Mouse (Mus musculus): ENCODE measurements around the gene Cyp27a1. TPM values are rescaled to one million over a fixed set of nuclear protein-coding genes. Genes with fewer than 3 reads are reported as not detected.

Cyp27a1 gene
- 0.91 and 1.6 TPM in 2 replicates for polyA plus RNA-seq (2015; fragmentation: Nextera tagmentation; extraction: Ambion mirVana)

DNA sequence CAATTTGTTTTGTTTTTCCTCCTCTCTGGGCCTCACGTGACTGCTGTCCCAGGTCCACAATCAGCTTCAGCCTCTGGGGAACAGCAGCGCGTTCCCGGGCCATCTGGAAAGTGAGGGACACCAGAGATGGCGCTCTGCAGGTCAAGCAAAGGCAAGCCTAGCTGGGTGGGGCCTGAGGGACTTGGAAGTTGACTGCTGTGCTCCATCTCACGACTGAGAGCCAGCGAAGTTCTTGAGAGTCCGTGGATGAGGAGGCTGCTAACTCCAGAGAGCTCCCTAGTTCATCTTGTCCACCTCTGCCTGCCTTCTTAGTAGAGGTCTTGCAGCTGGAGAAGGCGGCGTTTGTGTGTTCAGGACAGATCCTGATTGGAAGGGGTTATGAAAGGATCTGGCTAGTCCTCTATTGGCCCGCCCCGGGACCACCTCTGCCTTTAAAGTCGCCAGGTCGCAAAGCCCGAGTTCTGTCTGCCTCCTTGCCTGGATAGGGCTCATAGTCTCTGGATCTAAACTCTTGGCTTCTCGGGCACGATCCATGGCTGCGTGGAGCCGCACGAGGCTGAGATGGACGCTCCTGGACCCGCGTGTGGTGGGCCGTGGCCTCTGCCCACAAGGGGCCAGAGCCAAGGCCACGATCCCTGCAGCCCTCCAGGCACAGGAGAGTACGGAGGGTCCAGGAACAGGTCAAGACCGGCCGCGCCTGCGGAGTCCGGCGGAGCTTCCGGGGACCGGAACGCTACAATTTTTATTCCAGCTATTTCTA is at the start of gene Cyp27a1:
Gene Cyp27a1, plus strand, starts transcription at position 476 of the 760 bp plus-strand sequence.
- H3K9ac ChIP-seq (replicated peaks), result peak within 1 kb of the TSS; percentile 39
- no peaks in the 10 kb centered on the region for H3K9me3 ChIP-seq
- peaks cover 12% of the 10 kb centered on the region for H3K4me1 ChIP-seq
- H3K4me2 ChIP-seq (replicated peaks), result peak within 1 kb of the TSS; percentile 64
- WGBS, result 5% methylated on average over 35 of the region's 35 CpGs
- no peak within 1 kb of the TSS for H3K27ac ChIP-seq (replicated peaks)
- H3K36me3 ChIP-seq, result no peaks in the 10 kb centered on the region
- H3K4me3 ChIP-seq, result peak within 1 kb of the TSS; percentile 37
- no peak for ATAC-seq (replicated peaks)
- H3K27me3 ChIP-seq, result peaks cover 18% of the 10 kb centered on the region; the same call in 1 of the 2 replicates

GRCm38 (mm10) chr1:74665153-74665552 is 48.2 kb upstream of the Cyp27a1 start:
- Histone ChIP-seq H3K27me3 (no peaks in the 10 kb centered on the region), H3K27ac (replicated peaks) (no peak overlapping the region), H3K36me3 (no peaks in the 10 kb centered on the region), H3K4me3 (no peak overlapping the region), H3K9ac (replicated peaks) (no peak overlapping the region), H3K4me1 (peaks cover 27% of the 10 kb centered on the region), H3K9me3 (no peaks in the 10 kb centered on the region), H3K4me2 (replicated peaks) (no peak overlapping the region)
- ATAC-seq (replicated peaks), result no peak
- 65% methylated on average over 6 of the region's 6 CpGs for WGBS

- no peak overlapping the region for H3K4me3 ChIP-seq
- no peaks in the 10 kb centered on the region for H3K9me3 ChIP-seq
- no peak overlapping the region for H3K27ac ChIP-seq (replicated peaks)
- H3K4me2 ChIP-seq (replicated peaks), result no peak overlapping the region
- H3K4me1 ChIP-seq, result peaks cover 12% of the 10 kb centered on the region
- 91% methylated on average over 3 of the region's 3 CpGs for WGBS
- ATAC-seq (replicated peaks), result no peak
- no peaks in the 10 kb centered on the region; the same call in 1 of the 2 replicates for H3K36me3 ChIP-seq
- H3K9ac ChIP-seq (replicated peaks), result no peak overlapping the region
- H3K27me3 ChIP-seq, result no peaks in the 10 kb centered on the region
These were observed 45.0 kb upstream of the Cyp27a1 start for GRCm38 (mm10) chr1:74668371-74668770.

DNA sequence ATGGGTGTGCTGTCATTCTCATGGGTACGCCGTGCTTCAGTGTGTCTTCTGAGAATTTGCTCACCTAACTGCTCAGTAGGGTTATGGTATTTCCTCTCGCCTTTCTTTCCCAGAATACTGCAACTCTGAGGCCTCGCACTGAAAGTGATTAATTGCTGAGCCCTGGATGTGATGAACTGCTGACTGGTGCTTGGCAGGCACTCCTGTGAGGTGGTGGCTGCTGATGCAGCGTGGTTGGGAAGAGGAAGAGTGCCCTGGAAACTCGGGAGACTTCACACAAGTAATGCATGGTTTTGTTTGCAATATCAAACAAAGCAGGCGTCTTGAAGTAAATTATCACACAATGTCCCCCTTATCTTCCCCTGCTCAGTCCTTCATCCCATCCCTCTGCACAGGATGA is 40.6 kb upstream of the Cyp27a1 start:
- no peaks in the 10 kb centered on the region for H3K4me1 ChIP-seq
- H3K4me3 ChIP-seq, result no peak overlapping the region
- H3K9me3 ChIP-seq, result no peaks in the 10 kb centered on the region
- no peak overlapping the region for H3K9ac ChIP-seq (replicated peaks)
- WGBS, result 88% methylated on average over 7 of the region's 7 CpGs
- ATAC-seq (replicated peaks), result no peak
- no peak overlapping the region for H3K27ac ChIP-seq (replicated peaks)
- peaks cover 2% of the 10 kb centered on the region for H3K36me3 ChIP-seq
- no peaks in the 10 kb centered on the region for H3K27me3 ChIP-seq
- no peak overlapping the region for H3K4me2 ChIP-seq (replicated peaks)

GRCm38 (mm10) chr1:74676863-74677262 is 36.5 kb upstream of the Cyp27a1 start:
- 76% methylated on average over 3 of the region's 3 CpGs for WGBS
- no peak for ATAC-seq (replicated peaks)
- Histone ChIP-seq H3K9me3 (no peaks in the 10 kb centered on the region), H3K27me3 (no peaks in the 10 kb centered on the region), H3K27ac (replicated peaks) (no peak overlapping the region), H3K4me3 (no peak overlapping the region), H3K9ac (replicated peaks) (no peak overlapping the region), H3K4me1 (no peaks in the 10 kb centered on the region), H3K36me3 (peaks cover 32% of the 10 kb centered on the region), H3K4me2 (replicated peaks) (no peak overlapping the region)

GRCm38 (mm10) chr1:74677843-74678242 is 35.5 kb upstream of the Cyp27a1 start:
- H3K4me2 ChIP-seq (replicated peaks), result no peak overlapping the region
- H3K36me3 ChIP-seq, result peaks cover 40% of the 10 kb centered on the region
- H3K27me3 ChIP-seq, result no peaks in the 10 kb centered on the region
- no peaks in the 10 kb centered on the region for H3K9me3 ChIP-seq
- 89% methylated on average over 1 of the region's 1 CpGs for WGBS
- no peak overlapping the region for H3K4me3 ChIP-seq
- no peaks in the 10 kb centered on the region for H3K4me1 ChIP-seq
- no peak for ATAC-seq (replicated peaks)
- no peak overlapping the region for H3K27ac ChIP-seq (replicated peaks)
- H3K9ac ChIP-seq (replicated peaks), result no peak overlapping the region

- no peak for ATAC-seq (replicated peaks)
- no peaks in the 10 kb centered on the region for H3K4me1 ChIP-seq
- H3K27me3 ChIP-seq, result no peaks in the 10 kb centered on the region
- no peak overlapping the region for H3K4me2 ChIP-seq (replicated peaks)
- 86% methylated on average over 7 of the region's 7 CpGs for WGBS
- peaks cover 76% of the 10 kb centered on the region for H3K36me3 ChIP-seq
- no peaks in the 10 kb centered on the region for H3K9me3 ChIP-seq
- H3K27ac ChIP-seq (replicated peaks), result no peak overlapping the region
- no peak overlapping the region for H3K9ac ChIP-seq (replicated peaks)
- H3K4me3 ChIP-seq, result no peak overlapping the region
These were observed 26.2 kb upstream of the Cyp27a1 start for GRCm38 (mm10) chr1:74687131-74687530.

- H3K27ac ChIP-seq (replicated peaks), result no peak overlapping the region
- H3K36me3 ChIP-seq, result peaks cover 74% of the 10 kb centered on the region
- H3K9ac ChIP-seq (replicated peaks), result no peak overlapping the region
- no peak overlapping the region for H3K4me2 ChIP-seq (replicated peaks)
- no peak for ATAC-seq (replicated peaks)
- no peak overlapping the region for H3K4me3 ChIP-seq
- H3K4me1 ChIP-seq, result no peaks in the 10 kb centered on the region
- no peaks in the 10 kb centered on the region for H3K9me3 ChIP-seq
- WGBS, result 86% methylated on average over 8 of the region's 8 CpGs
- no peaks in the 10 kb centered on the region for H3K27me3 ChIP-seq
These were observed 19.3 kb upstream of the Cyp27a1 start for GRCm38 (mm10) chr1:74693891-74694583.

GRCm38 (mm10) chr1:74695836-74696235 is 17.5 kb upstream of the Cyp27a1 start:
- H3K27me3 ChIP-seq, result no peaks in the 10 kb centered on the region
- peaks cover 61% of the 10 kb centered on the region for H3K36me3 ChIP-seq
- H3K27ac ChIP-seq (replicated peaks), result no peak overlapping the region
- no peak overlapping the region for H3K9ac ChIP-seq (replicated peaks)
- ATAC-seq (replicated peaks), result no peak
- H3K4me3 ChIP-seq, result no peak overlapping the region
- no peak overlapping the region for H3K4me2 ChIP-seq (replicated peaks)
- 98% methylated on average over 4 of the region's 4 CpGs for WGBS
- H3K4me1 ChIP-seq, result no peaks in the 10 kb centered on the region
- no peaks in the 10 kb centered on the region for H3K9me3 ChIP-seq

DNA sequence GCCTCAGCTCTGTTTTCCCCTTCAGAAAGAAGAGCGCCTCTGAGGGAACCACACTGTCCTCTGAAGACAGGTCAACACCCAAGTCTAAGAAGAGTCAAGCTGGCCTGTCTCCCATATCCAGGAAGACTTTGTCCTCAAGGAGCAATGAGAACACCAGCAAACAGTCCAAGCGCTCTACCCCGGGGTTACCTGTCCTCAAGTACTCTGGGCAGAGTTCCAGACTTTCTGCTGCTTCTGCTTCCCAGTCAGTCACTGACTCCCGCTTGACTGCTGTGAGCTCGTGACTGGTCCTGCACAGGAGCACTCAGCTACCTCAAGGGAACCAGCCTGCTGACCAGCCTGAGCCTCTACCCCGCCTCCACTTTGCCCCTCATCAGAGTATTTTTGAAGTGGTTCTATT is 16.0 kb upstream of the Cyp27a1 start:
- Histone ChIP-seq H3K27me3 (no peaks in the 10 kb centered on the region), H3K4me1 (no peaks in the 10 kb centered on the region), H3K4me2 (replicated peaks) (no peak overlapping the region), H3K9ac (replicated peaks) (no peak overlapping the region), H3K9me3 (no peaks in the 10 kb centered on the region), H3K4me3 (no peak overlapping the region), H3K36me3 (peaks cover 53% of the 10 kb centered on the region), H3K27ac (replicated peaks) (no peak overlapping the region)
- ATAC-seq (replicated peaks), result no peak
- WGBS, result over 99% methylated on average over 6 of the region's 6 CpGs

DNA sequence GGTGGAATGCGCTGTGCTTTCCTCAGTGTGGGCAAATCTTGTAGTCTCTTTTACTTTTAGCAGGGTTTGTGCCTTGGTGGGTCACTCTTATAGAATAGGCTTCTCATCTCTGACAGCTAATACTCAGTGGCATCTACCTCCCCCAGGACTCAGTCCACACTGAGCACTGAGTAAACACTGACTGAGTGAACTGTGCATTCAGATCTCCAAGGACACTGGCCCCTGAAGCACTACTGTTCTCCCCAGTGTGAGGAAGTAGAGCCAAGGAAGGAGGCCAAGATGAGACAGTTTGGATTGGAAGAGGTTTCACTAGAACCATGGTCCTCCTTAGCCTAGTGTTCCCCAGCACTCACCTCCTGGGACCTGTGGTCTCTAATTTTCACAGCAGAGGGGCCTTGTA is 15.0 kb upstream of the Cyp27a1 start:
- 100% methylated on average over 1 of the region's 1 CpGs for WGBS
- H3K9me3 ChIP-seq, result no peaks in the 10 kb centered on the region
- no peaks in the 10 kb centered on the region for H3K4me1 ChIP-seq
- H3K27ac ChIP-seq (replicated peaks), result no peak overlapping the region
- no peak overlapping the region for H3K4me3 ChIP-seq
- no peak overlapping the region for H3K9ac ChIP-seq (replicated peaks)
- ATAC-seq (replicated peaks), result no peak
- peaks cover 50% of the 10 kb centered on the region for H3K36me3 ChIP-seq
- H3K4me2 ChIP-seq (replicated peaks), result no peak overlapping the region
- H3K27me3 ChIP-seq, result no peaks in the 10 kb centered on the region

- H3K4me2 ChIP-seq (replicated peaks), result no peak overlapping the region
- H3K36me3 ChIP-seq, result peaks cover 50% of the 10 kb centered on the region
- H3K9ac ChIP-seq (replicated peaks), result no peak overlapping the region
- 92% methylated on average over 1 of the region's 1 CpGs for whole genome bisulfite sequencing
- no peak overlapping the region for H3K27ac ChIP-seq (replicated peaks)
- ATAC-seq (replicated peaks), result no peak
- no peaks in the 10 kb centered on the region for H3K27me3 ChIP-seq
- no peaks in the 10 kb centered on the region for H3K9me3 ChIP-seq
- H3K4me1 ChIP-seq, result no peaks in the 10 kb centered on the region
- H3K4me3 ChIP-seq, result no peak overlapping the region
These were observed 14.6 kb upstream of the Cyp27a1 start for GRCm38 (mm10) chr1:74698791-74699190.
